Mouse (Mus musculus) midbrain, embryonic 15.5 days (tissue): ENCODE data around the gene Zfp788. TPM values are rescaled to one million over a fixed set of nuclear protein-coding genes. Genes with fewer than 3 reads are reported as not detected.

Experiments used
- polyA plus RNA-seq: library from polyadenylated mRNA; unstranded; fragments of >200 nt; fragmentation: Nextera tagmentation; extraction: Ambion mirVana; gene quantifications from 2 replicates; pipeline ENCODE4 v1.2.1, GENCODE M21; 2015

The Zfp788 gene
- polyA plus RNA-seq, 1 experiment from 2014 or later: 26.1 TPM

Other genes starting within 250 kb of the Zfp788 start
- 7.5 and 8.6 TPM in 2 replicates for gene AI987944, start 239.8 kb upstream of the Zfp788 start, polyA plus RNA-seq
- gene Vmn2r57, start 184.5 kb upstream of the Zfp788 start, polyA plus RNA-seq: 0.42 and 0.57 TPM in 2 replicates
- 0.06 and 0.09 TPM in 2 replicates for gene Gm20449, start 133.8 kb upstream of the Zfp788 start, polyA plus RNA-seq
- gene AW146154, start 133.3 kb upstream of the Zfp788 start, polyA plus RNA-seq: 3.0 and 5.7 TPM in 2 replicates
- not detected in 2 replicates for gene Gm6871, start 59.5 kb upstream of the Zfp788 start, polyA plus RNA-seq
- gene 2610021A01Rik, start 34.0 kb upstream of the Zfp788 start, polyA plus RNA-seq: 14.8 and 15.1 TPM in 2 replicates
- not detected in 2 replicates for gene Vmn2r58, start 239.5 kb downstream of the Zfp788 start, polyA plus RNA-seq